Mouse (Mus musculus): Measurements from ENCODE around the gene Gm5624. TPM values are rescaled to one million over a fixed set of nuclear protein-coding genes. Genes with fewer than 3 reads are reported as not detected.
"Not testable (repeated sequence)": the region's sequence is repeated elsewhere in the genome, so short reads cannot be mapped to it uniquely, and the experiment has no call there.

The Gm5624 gene
- polyA plus RNA-seq (2012; rRNA removed), result not detected in 2 replicates

DNA sequence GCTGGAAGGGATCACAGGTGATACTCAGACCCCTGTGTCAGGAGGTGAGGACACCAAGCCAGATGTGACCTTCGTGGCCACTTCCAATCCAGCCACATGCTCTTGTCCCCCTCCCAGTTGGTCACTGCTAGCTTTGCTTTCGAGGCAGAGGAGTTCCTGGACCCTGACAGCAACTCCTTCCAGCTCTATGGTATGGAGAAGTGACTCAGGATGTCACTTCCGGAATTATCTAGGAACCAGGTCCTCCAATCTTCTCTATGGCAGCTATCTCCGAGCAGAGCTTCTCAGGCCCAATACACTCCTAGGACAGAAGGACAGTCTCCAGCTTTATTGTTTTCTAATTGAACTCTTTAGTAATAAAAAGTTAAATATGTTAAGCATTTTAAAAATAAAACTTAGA is at the start of gene Gm5624:
TSS of gene Gm5624 (minus strand) at position 202 of the 400 bp plus-strand sequence.
- not testable (repeated sequence) for H3K4me1 ChIP-seq (ENCODE audit: control insufficient read depth, insufficient read depth, low read length); DNase-seq; H3K4me3 ChIP-seq (replicated peaks; ENCODE audit: extremely low read depth, low read depth, low read length)
- 58% methylated on average over 4 of the region's 4 CpGs for WGBS

DNA sequence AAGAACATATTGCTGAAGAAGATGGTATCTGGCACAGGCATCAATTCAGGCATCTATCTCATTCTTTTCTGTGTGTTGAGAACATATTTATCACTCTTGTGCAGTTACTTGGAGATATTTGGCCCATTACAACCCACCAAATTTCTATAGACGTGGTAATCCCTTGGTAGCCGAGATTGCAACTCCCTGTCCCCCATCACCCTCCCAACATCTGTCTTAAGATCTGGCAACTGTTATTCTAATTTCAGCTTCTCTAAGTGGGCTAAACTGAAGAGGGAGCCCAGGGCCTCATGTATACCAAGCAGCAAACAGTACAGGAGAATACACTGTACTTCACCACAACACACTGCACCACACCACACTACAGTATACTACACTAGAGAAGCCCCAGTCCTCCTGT is 36.0 kb downstream of the Gm5624 start:
- H3K4me3 ChIP-seq (replicated peaks; ENCODE audit: extremely low read depth, low read depth, low read length); H3K4me1 ChIP-seq (ENCODE audit: control insufficient read depth, insufficient read depth, low read length); DNase-seq: not testable (repeated sequence)
- 91% methylated on average over 2 of the region's 2 CpGs for WGBS

GRCm38 (mm10) chr14:44582853-44583252 is 44.9 kb downstream of the Gm5624 start, which contains the start of gene Gm8247:
TSS of gene Gm8247 (plus strand) at chr14:44583153.
- not testable (repeated sequence) for H3K4me3 ChIP-seq (replicated peaks; ENCODE audit: extremely low read depth, low read depth, low read length); H3K4me1 ChIP-seq (ENCODE audit: control insufficient read depth, insufficient read depth, low read length); DNase-seq
- 88% methylated on average over 4 of the region's 4 CpGs for WGBS

GRCm38 (mm10) chr14:44547961-44548360 is 79.8 kb downstream of the Gm5624 start:
- H3K4me3 ChIP-seq (replicated peaks; ENCODE audit: extremely low read depth, low read depth, low read length); DNase-seq; H3K4me1 ChIP-seq (ENCODE audit: control insufficient read depth, insufficient read depth, low read length): not testable (repeated sequence)
- 77% methylated on average over 5 of the region's 5 CpGs for WGBS

DNA sequence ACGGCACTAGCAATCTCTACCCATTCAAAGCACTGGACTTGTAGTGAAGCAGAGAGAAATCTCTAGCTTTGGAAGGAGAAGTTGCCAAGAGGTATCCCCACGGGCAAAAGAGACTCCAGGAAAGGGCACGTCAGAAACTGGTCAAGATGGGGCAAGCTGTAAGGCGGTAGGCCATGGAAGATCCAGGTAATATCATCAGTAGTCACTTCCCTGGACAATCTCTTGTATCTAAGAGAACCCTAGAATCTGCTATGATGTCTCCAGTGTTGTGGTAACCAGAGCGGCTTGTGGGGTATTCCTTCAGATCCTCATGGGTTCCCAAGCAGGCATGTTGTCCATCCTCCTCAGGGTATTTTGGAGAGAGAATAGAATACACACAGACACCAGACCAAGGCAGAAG is 109.8 kb downstream of the Gm5624 start, which contains the start of gene Gm17093:
TSS of gene Gm17093 (plus strand) at position 301 of the 400 bp plus-strand sequence.
- 76% methylated on average over 5 of the region's 5 CpGs for WGBS
- DNase-seq; H3K4me3 ChIP-seq (replicated peaks; ENCODE audit: extremely low read depth, low read depth, low read length); H3K4me1 ChIP-seq (ENCODE audit: control insufficient read depth, insufficient read depth, low read length): not testable (repeated sequence)

Other genes with a start within 250 kb of the Gm5624 start
- gene Gm3371, start 217.2 kb downstream of the Gm5624 start, polyA plus RNA-seq (2012; rRNA removed), result not detected in 2 replicates
- not detected in 2 replicates for gene Gm8232, start 194.3 kb downstream of the Gm5624 start, polyA plus RNA-seq (2012; rRNA removed)
- gene BC061237, start 135.5 kb downstream of the Gm5624 start, polyA plus RNA-seq (2012; rRNA removed), result not detected in 2 replicates
- not detected in 2 replicates for gene Gm17093, start 109.7 kb downstream of the Gm5624 start, polyA plus RNA-seq (2012; rRNA removed)
- gene Gm8247, start 44.8 kb downstream of the Gm5624 start, polyA plus RNA-seq (2012; rRNA removed), result not detected in 2 replicates
- not detected in 2 replicates for gene Gm8257, start 78.5 kb upstream of the Gm5624 start, polyA plus RNA-seq (2012; rRNA removed)
- gene Gm8267, start 122.4 kb upstream of the Gm5624 start, polyA plus RNA-seq (2012; rRNA removed), result not detected in 2 replicates
- gene Ptgdr, start 231.4 kb upstream of the Gm5624 start, polyA plus RNA-seq (2012; rRNA removed), result not detected in 2 replicates